ENCODE assay signal across 9 mouse cellular contexts in the genomic region with DNA sequence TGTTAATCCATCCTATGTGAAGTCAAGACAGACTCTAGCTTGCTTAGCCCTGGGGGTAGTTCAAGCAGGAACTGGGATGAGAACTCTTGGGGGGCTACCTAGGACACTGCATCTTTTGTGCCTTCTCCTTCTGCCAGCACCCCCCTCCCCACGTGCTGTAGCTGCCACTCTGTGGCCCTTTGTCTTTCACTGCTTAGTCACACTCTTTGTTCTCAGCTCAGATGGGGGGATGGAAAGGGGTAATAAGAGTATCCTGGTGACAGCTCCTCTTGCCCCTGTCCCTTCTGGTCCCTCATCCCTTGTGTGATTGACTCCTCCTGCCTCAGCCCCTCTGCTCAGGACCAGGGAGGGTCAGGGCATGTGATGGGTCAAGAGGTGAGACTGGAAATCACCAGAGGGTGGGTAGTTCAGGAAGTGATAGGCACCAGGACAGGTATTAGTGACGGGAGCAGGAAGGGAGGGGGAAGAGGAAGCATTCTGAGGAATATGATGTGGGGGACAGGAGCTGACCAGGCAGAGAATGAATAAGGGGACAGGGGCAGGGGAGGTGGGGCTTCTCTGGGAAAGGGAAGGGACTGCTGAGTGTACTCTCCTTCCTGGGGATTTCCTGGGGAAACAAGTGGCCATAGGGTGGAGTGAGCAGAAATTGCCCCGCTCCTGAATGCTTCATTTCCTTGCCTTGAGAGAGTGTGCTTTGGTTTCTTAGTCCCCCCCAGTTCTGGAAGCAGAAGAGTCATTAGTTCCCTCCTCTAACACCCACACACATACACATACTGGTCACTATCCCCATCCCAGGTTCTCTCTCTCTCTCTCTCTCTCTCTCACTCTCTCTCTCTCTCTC. TPM values are rescaled to one million over a fixed set of nuclear protein-coding genes. Genes with fewer than 3 reads are reported as not detected.
DNase-seq lines count a peak whose midpoint lies in the region; ATAC-seq and TF ChIP-seq lines count a peak whose summit lies in the region.
"Had no signal": no experiment of that assay in that cellular context is flagged by ENCODE, and none has a peak within 500 bp of the region (broad histone marks: within the 10 kb centered on the region; RNA-seq: fewer than 3 reads in every experiment).

No protein-coding gene starts in this region.

- H3K27ac ChIP-seq in neural tube, embryonic 11.5 days (ENCODE audit: low read depth, low read length) = no peak overlapping the region; the same call in 1 of the 2 replicates
- H3K27ac ChIP-seq in intestine, postnatal 0 days (ENCODE audit: low read depth, low read length) = peak overlapping the region; percentile 83

- H3K4me2 ChIP-seq in neural tube, embryonic 11.5 days (ENCODE audit: low read depth) = no peak overlapping the region; the same call in 1 of the 2 replicates
- H3K4me2 ChIP-seq in intestine, postnatal 0 days (replicated peaks; ENCODE audit: low read depth) = no peak overlapping the region

- no peak overlapping the region for H3K9ac ChIP-seq in neural tube, embryonic 11.5 days (ENCODE audit: low read length)
- H3K9ac ChIP-seq in intestine, postnatal 0 days (ENCODE audit: low read depth, low read length) = no peak overlapping the region

- 0 out of 2 replicates have a peak, but pooled peaks have one; percentile 5 for ATAC-seq in frontal cortex, adult (ENCODE audit: low TSS enrichment)
- ATAC-seq in neural tube, embryonic 11.5 days (ENCODE audit: insufficient read depth, low FRiP score, low TSS enrichment) = no peak
- ATAC-seq in intestine, postnatal 0 days = no peak

- no peak for DNase-seq in frontal cortex, postnatal 25 days (ENCODE audit: low spot score in 2 of 2)
- DNase-seq in neural tube, embryonic 11.5 days (ENCODE audit: low spot score) = peak; percentile 26
- DNase-seq in neural tube, embryonic 10.5 days (ENCODE audit: extremely low spot score, low spot score) = no peak
- peak; percentile 55 for DNase-seq in telencephalon, adult 2 months (ENCODE audit: low read depth, low spot score)
- DNase-seq in left cerebral cortex, adult 11 months (ENCODE audit: low spot score) = no peak
- DNase-seq in right cerebral cortex, adult 2 months (ENCODE audit: low spot score in 2 of 2) = no peak

- no peaks in the 10 kb centered on the region for H3K27me3 ChIP-seq in neural tube, embryonic 11.5 days (ENCODE audit: control insufficient read depth, insufficient read depth, low read length)
- H3K27me3 ChIP-seq in intestine, postnatal 0 days (replicated peaks; ENCODE audit: control insufficient read depth, insufficient read depth, low read length) = no peaks in the 10 kb centered on the region; the same call in 1 of the 2 replicates

- H3K36me3 ChIP-seq in neural tube, embryonic 11.5 days (ENCODE audit: control insufficient read depth, insufficient read depth, low read length) = no peaks in the 10 kb centered on the region
- H3K36me3 ChIP-seq in intestine, postnatal 0 days (ENCODE audit: control insufficient read depth, insufficient read depth) = peaks cover 11% of the 10 kb centered on the region

- no peak overlapping the region for H3K4me3 ChIP-seq in neural tube, embryonic 11.5 days (ENCODE audit: low read depth, low read length)
- H3K4me3 ChIP-seq in intestine, postnatal 0 days (ENCODE audit: low read depth, low read length) = no peak overlapping the region

- peaks cover 37% of the 10 kb centered on the region for H3K4me1 ChIP-seq in neural tube, embryonic 11.5 days (ENCODE audit: control insufficient read depth, insufficient read depth, low read length)
- peaks cover 9% of the 10 kb centered on the region; the same call in 1 of the 2 replicates for H3K4me1 ChIP-seq in intestine, postnatal 0 days (replicated peaks; ENCODE audit: control insufficient read depth, insufficient read depth, low read length)

- no peaks in the 10 kb centered on the region for H3K9me3 ChIP-seq in neural tube, embryonic 11.5 days (ENCODE audit: control insufficient read depth, low read length)
- H3K9me3 ChIP-seq in intestine, postnatal 0 days (ENCODE audit: control insufficient read depth) = no peaks in the 10 kb centered on the region
- H3K9me3 ChIP-seq: G1E had no signal

- WGBS in neural tube, embryonic 11.5 days = 41% methylated on average over 3 of the region's 3 CpGs
- WGBS in intestine, postnatal 0 days = 66% methylated on average over 3 of the region's 3 CpGs

- no peak for TF ChIP-seq CTCF in intestine, postnatal 0 days (IDR thresholded peaks at IDR 0.05; ENCODE audit: low read depth)

RNA-seq across cellular contexts. Expression of gene Adamts4, which starts 1.6 kb away (rescaled TPM):
- polyA plus RNA-seq in neural tube, embryonic 11.5 days (2014; fragmentation: Nextera tagmentation; extraction: Ambion mirVana) = 4.7 and 5.0 TPM in 2 replicates
- 2.0 and 2.8 TPM in 2 replicates for polyA plus RNA-seq in intestine, postnatal 0 days (2015; fragmentation: Nextera tagmentation; extraction: Ambion mirVana)

RNA-seq across cellular contexts. Expression of gene Ndufs2, which starts 2.6 kb away (rescaled TPM):
- 242 and 286 TPM in 2 replicates for polyA plus RNA-seq in neural tube, embryonic 11.5 days (2014; fragmentation: Nextera tagmentation; extraction: Ambion mirVana)
- 249 and 255 TPM in 2 replicates for polyA plus RNA-seq in intestine, postnatal 0 days (2015; fragmentation: Nextera tagmentation; extraction: Ambion mirVana)

RNA-seq across cellular contexts. Expression of gene Fcer1g, which starts 14.4 kb away (rescaled TPM):
- 14.4 and 15.0 TPM in 2 replicates for polyA plus RNA-seq in neural tube, embryonic 11.5 days (2014; fragmentation: Nextera tagmentation; extraction: Ambion mirVana)
- 47.7 and 54.0 TPM in 2 replicates for polyA plus RNA-seq in intestine, postnatal 0 days (2015; fragmentation: Nextera tagmentation; extraction: Ambion mirVana)

RNA-seq across cellular contexts. Expression of gene B4galt3, which starts 21.5 kb away (rescaled TPM):
- polyA plus RNA-seq in neural tube, embryonic 11.5 days (2014; fragmentation: Nextera tagmentation; extraction: Ambion mirVana) = 67.4 and 70.6 TPM in 2 replicates
- 27.0 and 27.4 TPM in 2 replicates for polyA plus RNA-seq in intestine, postnatal 0 days (2015; fragmentation: Nextera tagmentation; extraction: Ambion mirVana)

RNA-seq across cellular contexts. Expression of gene Apoa2, which starts 23.8 kb away (rescaled TPM):
- polyA plus RNA-seq in neural tube, embryonic 11.5 days (2014; fragmentation: Nextera tagmentation; extraction: Ambion mirVana) = 4.6 and 4.9 TPM in 2 replicates
- 9.2 and 14.1 TPM in 2 replicates for polyA plus RNA-seq in intestine, postnatal 0 days (2015; fragmentation: Nextera tagmentation; extraction: Ambion mirVana)

Comparison
In these comparisons a context has a peak if more than half of its experiments do, and no peak if none do; other contexts are left out.
1. DNase-seq: peak in neural tube, embryonic 11.5 days (single experiment) and telencephalon, adult 2 months (single experiment); none in frontal cortex, postnatal 25 days (0 of 2), neural tube, embryonic 10.5 days (single experiment), left cerebral cortex, adult 11 months (single experiment) and right cerebral cortex, adult 2 months (0 of 2).